Mouse (Mus musculus): ENCODE results near the gene Lrfn5.

Lrfn5 gene

GRCm38 (mm10) chr12:61522829-61523370 is at the start of gene Lrfn5:
Gene Lrfn5 (plus strand): TSS chr12:61523150.
- DNase-seq (ENCODE audit: extremely low read depth, insufficient read length, low spot score) = no peak

- DNase-seq (ENCODE audit: extremely low read depth, insufficient read length, low spot score) = no peak
Observed at GRCm38 (mm10) chr12:61521501-61522147, 1.3 kb upstream of the Lrfn5 start.

- no peak for DNase-seq (ENCODE audit: extremely low read depth, insufficient read length, low spot score)
Observed at GRCm38 (mm10) chr12:61522148-61522828, 662 bp upstream of the Lrfn5 start.

DNA sequence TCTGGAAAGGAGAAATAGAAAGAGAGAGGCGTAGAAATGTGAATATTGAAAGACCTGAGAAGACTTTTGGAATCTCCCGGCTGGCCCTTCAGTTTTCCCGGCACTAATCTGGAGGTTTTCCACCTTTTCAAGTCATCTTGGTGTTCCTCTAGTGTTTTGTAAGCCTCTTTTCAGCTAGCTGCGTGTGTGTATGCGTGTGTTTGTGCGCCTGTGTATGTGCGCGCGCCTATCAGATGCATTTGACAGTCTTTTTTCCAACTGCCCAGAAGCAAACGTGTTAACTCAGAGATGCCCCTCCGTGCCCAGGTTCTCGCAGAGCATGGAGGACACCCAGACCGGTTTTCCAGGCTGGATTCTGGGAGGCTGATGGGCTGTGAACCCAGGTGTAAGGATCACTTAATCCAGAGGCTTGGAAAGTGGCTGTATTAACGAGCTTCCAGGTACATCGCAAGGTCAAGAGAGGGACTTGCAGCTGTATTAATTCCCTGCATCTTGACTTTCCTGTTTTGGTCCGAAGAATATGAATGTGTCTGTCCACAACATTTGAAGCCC is 757 bp downstream of the Lrfn5 start:
- no peak for DNase-seq (ENCODE audit: extremely low read depth, insufficient read length, low spot score)

DNA sequence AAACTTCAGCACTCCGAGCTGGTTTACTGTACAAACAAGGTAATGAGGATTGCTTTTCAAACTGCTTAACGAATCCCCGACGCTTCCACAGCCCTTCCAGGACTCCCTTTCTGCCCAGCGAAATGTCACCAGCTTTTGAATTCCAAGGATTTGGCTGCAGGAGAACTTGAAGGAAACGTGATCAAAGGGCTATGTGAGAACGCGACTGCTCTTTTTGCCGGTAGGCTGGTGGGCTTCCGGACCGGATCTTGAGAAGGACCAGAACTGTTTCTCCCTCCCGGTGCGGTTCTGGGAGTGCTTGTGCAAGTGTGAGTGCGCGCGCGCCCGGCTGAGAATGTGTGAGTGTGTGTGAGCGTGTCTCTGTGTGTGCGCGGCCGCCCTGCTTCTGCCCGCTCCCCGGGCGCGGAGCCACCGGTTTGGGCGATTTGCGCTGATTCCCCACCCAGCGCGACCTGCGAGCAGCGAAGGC is 1.3 kb downstream of the Lrfn5 start:
- DNase-seq (ENCODE audit: extremely low read depth, insufficient read length, low spot score) = no peak

DNA sequence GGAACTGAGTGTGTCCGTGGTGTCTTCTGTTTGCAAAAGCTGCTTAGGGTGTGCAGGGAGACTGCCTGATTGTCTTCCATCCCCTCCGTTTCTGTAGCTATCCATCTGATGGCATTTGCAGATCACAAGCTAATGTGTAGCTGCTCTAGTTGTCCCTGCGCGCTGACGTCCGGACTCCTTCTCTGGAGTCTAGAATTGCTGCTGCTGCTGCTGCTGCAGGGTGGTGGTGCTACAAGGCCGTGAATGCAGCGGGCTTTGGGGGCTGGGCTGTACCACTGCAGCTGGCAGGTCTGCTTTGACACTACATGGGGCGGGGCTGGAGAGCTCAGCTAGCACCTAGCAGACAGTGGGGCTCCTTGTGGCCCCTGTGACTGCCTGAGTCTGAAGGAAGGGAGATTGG is 3.2 kb downstream of the Lrfn5 start:
- no peak for DNase-seq (ENCODE audit: extremely low read depth, insufficient read length, low spot score)

DNA sequence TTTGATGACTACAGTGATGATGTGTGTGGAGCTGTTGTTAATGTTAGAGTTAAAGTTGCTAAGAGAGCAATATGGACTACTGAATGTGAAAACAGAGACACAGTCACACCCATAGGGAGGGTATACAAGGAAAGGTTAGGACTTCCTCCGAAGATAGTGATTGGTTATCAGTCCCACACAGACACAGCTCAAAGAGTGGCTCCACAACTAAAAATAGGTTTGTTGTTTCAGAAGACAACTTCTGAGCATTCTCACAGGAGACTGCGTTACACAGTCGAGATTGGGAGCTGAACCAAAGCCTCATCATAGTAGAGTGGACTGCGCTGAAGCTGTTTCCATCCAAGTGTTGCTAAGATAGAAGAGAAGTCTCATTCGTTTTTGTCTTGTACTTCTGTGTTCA is 57.0 kb downstream of the Lrfn5 start:
- DNase-seq (ENCODE audit: extremely low read depth, insufficient read length, low spot score) = no peak

GRCm38 (mm10) chr12:61600305-61600704 is 77.4 kb downstream of the Lrfn5 start:
- no peak for DNase-seq (ENCODE audit: extremely low read depth, insufficient read length, low spot score)

- DNase-seq (ENCODE audit: extremely low read depth, insufficient read length, low spot score) = no peak
Observed at GRCm38 (mm10) chr12:61607871-61608270, 84.9 kb downstream of the Lrfn5 start.

DNA sequence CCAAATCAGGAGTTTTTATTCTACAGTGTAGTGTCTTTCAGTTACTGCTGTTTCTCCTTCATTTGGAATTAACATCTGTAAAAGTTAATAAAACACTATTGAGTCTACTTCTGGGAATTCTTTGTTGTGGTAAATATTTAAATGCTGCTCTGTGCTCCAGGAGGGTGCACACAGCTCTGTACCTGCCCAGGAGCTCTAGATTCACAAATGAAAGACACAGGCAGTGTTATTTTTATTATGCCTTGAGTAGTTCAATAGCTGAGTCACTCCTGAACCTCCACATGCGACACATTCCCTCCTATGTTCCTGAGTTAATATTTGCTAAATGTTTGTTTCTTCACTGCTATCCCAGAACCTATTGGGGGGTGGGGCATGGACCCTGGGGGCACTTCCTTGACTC is 87.1 kb downstream of the Lrfn5 start:
- no peak for DNase-seq (ENCODE audit: extremely low read depth, insufficient read length, low spot score)

GRCm38 (mm10) chr12:61624532-61624931 is 101.6 kb downstream of the Lrfn5 start:
- DNase-seq (ENCODE audit: extremely low read depth, insufficient read length, low spot score) = no peak

DNA sequence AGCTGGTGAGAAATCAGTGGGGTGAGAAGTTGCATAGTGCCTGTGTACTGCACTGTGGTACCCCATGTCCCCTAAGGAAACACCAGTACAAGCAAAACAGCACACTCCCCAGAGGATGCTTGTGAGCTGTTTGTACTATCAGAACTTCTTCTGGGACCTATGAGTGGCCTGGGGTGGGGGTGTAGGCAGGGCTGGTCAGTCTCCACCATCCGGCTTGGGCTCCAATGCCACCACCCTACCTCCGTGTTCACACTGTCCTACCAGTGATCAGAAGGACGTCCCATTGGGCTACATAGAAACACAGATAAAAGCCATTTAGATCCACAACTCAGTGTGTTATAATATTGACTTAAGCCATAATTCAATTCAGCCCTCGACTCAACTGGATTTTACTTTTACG is 131.4 kb downstream of the Lrfn5 start:
- DNase-seq (ENCODE audit: extremely low read depth, insufficient read length, low spot score) = no peak

DNA sequence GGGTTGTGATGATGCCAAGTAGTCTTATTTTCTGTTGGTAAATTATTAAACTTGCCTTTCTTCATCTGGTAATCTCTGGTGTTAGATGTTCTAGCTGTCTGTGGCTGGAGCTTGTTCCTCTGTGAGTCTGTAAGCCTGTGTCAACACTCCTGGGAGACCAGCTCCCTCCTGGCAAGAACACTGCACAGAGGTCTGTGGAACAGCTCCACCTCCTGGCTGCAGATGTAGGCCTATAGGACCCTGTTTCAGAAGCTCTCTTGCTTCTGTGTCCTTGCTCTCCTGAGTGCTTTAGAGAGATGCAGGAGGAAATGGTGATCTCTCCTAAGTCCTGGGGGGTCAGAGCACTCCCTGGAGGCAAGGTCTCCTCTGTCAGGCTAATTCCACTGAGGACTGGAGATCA is 200.2 kb downstream of the Lrfn5 start:
- DNase-seq (ENCODE audit: extremely low read depth, insufficient read length, low spot score) = no peak

- DNase-seq (ENCODE audit: extremely low read depth, insufficient read length, low spot score) = no peak
Observed at GRCm38 (mm10) chr12:61807073-61807605, 284.2 kb downstream of the Lrfn5 start.

DNA sequence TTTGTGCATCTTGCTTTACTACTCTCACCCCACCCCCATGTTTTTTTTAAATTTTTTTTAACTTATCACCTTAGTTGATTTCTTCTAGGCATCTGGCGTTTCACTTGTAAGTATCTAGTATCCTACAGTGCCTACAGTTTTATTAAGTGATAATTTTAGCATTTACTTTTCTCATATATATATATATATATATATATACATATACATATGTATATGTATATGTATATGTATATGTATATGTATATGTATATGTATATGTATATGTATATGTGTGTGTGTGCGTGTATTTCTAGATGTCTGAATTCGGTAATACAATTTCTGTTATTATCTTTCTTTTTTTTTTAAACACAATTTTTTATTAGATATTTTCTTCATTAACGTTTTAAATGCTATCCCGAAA is 300.7 kb downstream of the Lrfn5 start:
- DNase-seq (ENCODE audit: extremely low read depth, insufficient read length, low spot score) = no peak

GRCm38 (mm10) chr12:61826311-61826710 is 303.4 kb downstream of the Lrfn5 start:
- DNase-seq (ENCODE audit: extremely low read depth, insufficient read length, low spot score) = no peak

GRCm38 (mm10) chr12:61842599-61843291 is 319.8 kb downstream of the Lrfn5 start:
- no peak for DNase-seq (ENCODE audit: extremely low read depth, insufficient read length, low spot score)

GRCm38 (mm10) chr12:61854183-61854582 is 331.2 kb downstream of the Lrfn5 start:
- DNase-seq (ENCODE audit: extremely low read depth, insufficient read length, low spot score) = no peak
